In the genomic region with DNA sequence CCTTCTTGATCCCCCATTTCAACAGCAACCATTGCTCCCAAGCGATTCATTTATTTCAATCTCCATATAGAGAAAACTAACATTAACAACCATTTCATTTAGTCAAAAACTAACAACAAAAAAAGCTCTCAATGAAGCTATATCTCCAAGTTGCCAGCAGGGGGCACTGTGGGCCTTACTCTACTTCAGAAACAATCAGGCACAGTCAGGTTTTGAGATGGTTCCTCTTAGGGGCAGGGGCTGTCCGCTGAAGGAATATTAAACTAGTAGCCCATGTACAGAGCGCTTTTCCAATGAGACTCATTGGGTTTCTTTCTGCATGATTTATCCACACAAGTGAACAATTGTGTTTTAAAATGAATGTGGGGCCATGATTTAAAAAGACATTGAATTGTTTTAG, we compare ENCODE assay signal across 9 mouse cellular contexts.
DNase-seq lines count a peak whose midpoint lies in the region; ATAC-seq and TF ChIP-seq lines count a peak whose summit lies in the region.
"Had no signal": no experiment of that assay in that cellular context is flagged by ENCODE, and none has a peak within 500 bp of the region (broad histone marks: within the 10 kb centered on the region; RNA-seq: fewer than 3 reads in every experiment).

No protein-coding gene starts in this region.

- no peaks in the 10 kb centered on the region for H3K79me2 ChIP-seq in heart, adult 2 months (replicated peaks; ENCODE audit: control insufficient read depth, insufficient read depth, low read length)

- H3K36me3 ChIP-seq in heart, adult 2 months (ENCODE audit: control insufficient read depth, insufficient read depth, low read length), result no peaks in the 10 kb centered on the region
- no peaks in the 10 kb centered on the region for H3K36me3 ChIP-seq in heart, embryonic 12.5 days
- no peaks in the 10 kb centered on the region for H3K36me3 ChIP-seq in embryonic facial prominence, embryonic 11.5 days (replicated peaks; ENCODE audit: control insufficient read depth, insufficient read depth, low read depth, low read length)
- H3K36me3 ChIP-seq: neural tube, embryonic 12.5 days had no signal

- no peak for TF ChIP-seq POLR2A in heart, adult 2 months (IDR thresholded peaks at IDR 0.05; ENCODE audit: insufficient read depth, low read depth, low read length)

- 24% methylated on average over 3 of the region's 3 CpGs for WGBS in heart, adult 2 months
- WGBS in heart, embryonic 12.5 days, result 21% methylated on average over 3 of the region's 3 CpGs
- 27% methylated on average over 3 of the region's 3 CpGs for WGBS in embryonic facial prominence, embryonic 11.5 days

- DNase-seq in heart, adult 2 months, result peak in 1 of 2 experiments; percentile 31
- peak; percentile 24 for DNase-seq in urinary bladder, postnatal 25 days (ENCODE audit: low spot score)
- no peak for DNase-seq in urinary bladder, postnatal 36 days (ENCODE audit: low spot score in 2 of 2)
- peak; percentile 79 for DNase-seq in embryonic facial prominence, embryonic 11.5 days (ENCODE audit: low spot score)
- peak; percentile 48 to 71 for DNase-seq in layer of hippocampus, postnatal 25 days (ENCODE audit: extremely low spot score in 1 of 2, low spot score in 1 of 2)
- DNase-seq in retina, postnatal 1 day, result peak; percentile 79

- peak; percentile 83 for TF ChIP-seq CTCF in heart, adult 2 months (IDR thresholded peaks at IDR 0.05)

- no peak overlapping the region for H3K4me3 ChIP-seq in heart, adult 2 months
- H3K4me3 ChIP-seq in heart, embryonic 12.5 days, result no peak overlapping the region
- no peak overlapping the region for H3K4me3 ChIP-seq in embryonic facial prominence, embryonic 11.5 days (ENCODE audit: low read depth, low read length)
- H3K4me3 ChIP-seq: neural tube, embryonic 12.5 days had no signal

- no peaks in the 10 kb centered on the region for H3K4me1 ChIP-seq in heart, adult 2 months (ENCODE audit: control insufficient read depth, insufficient read depth, low read length)
- H3K4me1 ChIP-seq in heart, embryonic 12.5 days (replicated peaks), result peaks cover 10% of the 10 kb centered on the region
- no peaks in the 10 kb centered on the region for H3K4me1 ChIP-seq in embryonic facial prominence, embryonic 11.5 days (ENCODE audit: control insufficient read depth, insufficient read depth, low read length)

- no peak for ATAC-seq in heart, embryonic 12.5 days (ENCODE audit: insufficient number of reproducible peaks, low FRiP score)
- no peak for ATAC-seq in embryonic facial prominence, embryonic 11.5 days (replicated peaks; ENCODE audit: insufficient number of reproducible peaks, low FRiP score, low TSS enrichment, low read depth)
- no peak for ATAC-seq in megakaryocyte, adult 5-6 weeks (ENCODE audit: poor library complexity, severe bottlenecking)

- H3K9me3 ChIP-seq in heart, embryonic 12.5 days (replicated peaks), result peaks cover 6% of the 10 kb centered on the region
- no peaks in the 10 kb centered on the region for H3K9me3 ChIP-seq in embryonic facial prominence, embryonic 11.5 days (replicated peaks; ENCODE audit: control insufficient read depth, low read length)
- H3K9me3 ChIP-seq: neural tube, embryonic 12.5 days had no signal

- TF ChIP-seq EP300 in heart, adult 2 months (IDR thresholded peaks at IDR 0.05; ENCODE audit: insufficient read depth, low read depth, low read length), result no peak

- no peak overlapping the region for H3K4me2 ChIP-seq in heart, embryonic 12.5 days
- H3K4me2 ChIP-seq in embryonic facial prominence, embryonic 11.5 days (ENCODE audit: low read depth, low read length), result no peak overlapping the region
- H3K4me2 ChIP-seq: neural tube, embryonic 12.5 days had no signal

- H3K9ac ChIP-seq in heart, adult 2 months (ENCODE audit: low read depth, low read length), result no peak overlapping the region
- no peak overlapping the region for H3K9ac ChIP-seq in heart, embryonic 12.5 days
- H3K9ac ChIP-seq in embryonic facial prominence, embryonic 11.5 days (replicated peaks; ENCODE audit: low read length), result no peak overlapping the region
- H3K9ac ChIP-seq: neural tube, embryonic 12.5 days had no signal

- intact Hi-C loops in heart, adult 2 months (cut with DNase I), result loop anchor here (2.0 kb wide), 1 partner anchor 627 kb away; the partner anchor contains the start of gene Spock1

- no peaks in the 10 kb centered on the region for H3K27me3 ChIP-seq in heart, adult 2 months (ENCODE audit: control insufficient read depth, insufficient read depth, low read length)
- no peaks in the 10 kb centered on the region for H3K27me3 ChIP-seq in heart, embryonic 12.5 days (replicated peaks)
- no peaks in the 10 kb centered on the region for H3K27me3 ChIP-seq in embryonic facial prominence, embryonic 11.5 days (ENCODE audit: control insufficient read depth, insufficient read depth, low read length)
- H3K27me3 ChIP-seq: neural tube, embryonic 12.5 days had no signal

- no peak overlapping the region for H3K27ac ChIP-seq in heart, adult 2 months
- H3K27ac ChIP-seq in heart, embryonic 12.5 days (ENCODE audit: poor library complexity, severe bottlenecking), result no peak overlapping the region
- H3K27ac ChIP-seq in embryonic facial prominence, embryonic 11.5 days (replicated peaks; ENCODE audit: low read depth, low read length), result no peak overlapping the region
- H3K27ac ChIP-seq: neural tube, embryonic 12.5 days had no signal

Comparison
In these comparisons a context has a peak if more than half of its experiments do, and no peak if none do; other contexts are left out.
1. DNase-seq: peak in urinary bladder, postnatal 25 days (single experiment), embryonic facial prominence, embryonic 11.5 days (single experiment), layer of hippocampus, postnatal 25 days (2 of 2) and retina, postnatal 1 day (single experiment); none in urinary bladder, postnatal 36 days (0 of 2).